Mouse (Mus musculus) liver, postnatal 0 days (tissue): ENCODE data around the gene Gm28038.

Source experiments
- CTCF ChIP-seq: sonication (generic); IDR thresholded peaks from 2 replicates; pipeline ENCODE4 v1.5.1; 2016; ENCODE audit warnings: antibody characterized with exemption, low read depth
- EP300 ChIP-seq: IDR thresholded peaks from 2 replicates; pipeline ENCODE4 v1.6.1; 2016; ENCODE audit warnings: antibody characterized with exemption, low read depth, mild to moderate bottlenecking

GRCm38 (mm10) chr2:30285416-30286181 lies 4.8 kb downstream of the Gm28038 start:
- TF ChIP-seq CTCF, result 0 out of 2 replicates have a peak, but pooled peaks have one; percentile 0
- no peak for TF ChIP-seq EP300
